Mouse (Mus musculus): Measurements from ENCODE around the gene 1110032F04Rik. TPM values are rescaled to one million over a fixed set of nuclear protein-coding genes. Genes with fewer than 3 reads are reported as not detected.

Gene 1110032F04Rik
- polyA plus RNA-seq (2014; fragmentation: Illumina TruSeq; extraction: RNeasy Lipid Tissue Mini Kit (QIAGEN cat#74804); ENCODE audit: low read depth, low replicate concordance), result not detected

GRCm38 (mm10) chr3:68869211-68869690, at the start of gene 1110032F04Rik:
Gene 1110032F04Rik (plus strand): TSS chr3:68869586.

Other genes with a start within 250 kb of the 1110032F04Rik start
- not detected for gene Il12a, start 178.9 kb upstream of the 1110032F04Rik start, polyA plus RNA-seq (2014; fragmentation: Illumina TruSeq; extraction: RNeasy Lipid Tissue Mini Kit (QIAGEN cat#74804); ENCODE audit: low read depth, low replicate concordance)
- gene Ift80, start 135.0 kb downstream of the 1110032F04Rik start, polyA plus RNA-seq (2014; fragmentation: Illumina TruSeq; extraction: RNeasy Lipid Tissue Mini Kit (QIAGEN cat#74804); ENCODE audit: low read depth, low replicate concordance), result 4.7 TPM
- 12.5 TPM for gene Smc4, start 135.2 kb downstream of the 1110032F04Rik start, polyA plus RNA-seq (2014; fragmentation: Illumina TruSeq; extraction: RNeasy Lipid Tissue Mini Kit (QIAGEN cat#74804); ENCODE audit: low read depth, low replicate concordance)
- gene Trim59, start 175.2 kb downstream of the 1110032F04Rik start, polyA plus RNA-seq (2014; fragmentation: Illumina TruSeq; extraction: RNeasy Lipid Tissue Mini Kit (QIAGEN cat#74804); ENCODE audit: low read depth, low replicate concordance), result 0.79 TPM